Mouse (Mus musculus) left cerebral cortex, postnatal 14 days (tissue): ENCODE results near the gene Atp6v1g3. TPM values are rescaled to one million over a fixed set of nuclear protein-coding genes. Genes with fewer than 3 reads are reported as not detected.
A peak's percentile ranks its signal among the peaks of the same experiment; 100 is the strongest.

Experiments
- DNase-seq, 2 experiments: peaks; one replicate each; pipeline ENCODE4 v3.0.0; 2021 to 2022; ENCODE audit warnings: low spot score in 2 of 2, mixed read lengths in 1 of 2
- intact Hi-C: fragments of 180-260 bp; cut with DNase I; formaldehyde crosslinking; loops from one replicate; pipeline ENCODE4 v1.15.1; 2025
- total RNA-seq, 2 experiments: library from RNA; stranded (reverse); gene quantifications; 2 replicates each; pipeline ENCODE4 v1.2.3; 2021

Atp6v1g3 gene
- total RNA-seq, 2 experiments from 2014 or later = not detected

DNA sequence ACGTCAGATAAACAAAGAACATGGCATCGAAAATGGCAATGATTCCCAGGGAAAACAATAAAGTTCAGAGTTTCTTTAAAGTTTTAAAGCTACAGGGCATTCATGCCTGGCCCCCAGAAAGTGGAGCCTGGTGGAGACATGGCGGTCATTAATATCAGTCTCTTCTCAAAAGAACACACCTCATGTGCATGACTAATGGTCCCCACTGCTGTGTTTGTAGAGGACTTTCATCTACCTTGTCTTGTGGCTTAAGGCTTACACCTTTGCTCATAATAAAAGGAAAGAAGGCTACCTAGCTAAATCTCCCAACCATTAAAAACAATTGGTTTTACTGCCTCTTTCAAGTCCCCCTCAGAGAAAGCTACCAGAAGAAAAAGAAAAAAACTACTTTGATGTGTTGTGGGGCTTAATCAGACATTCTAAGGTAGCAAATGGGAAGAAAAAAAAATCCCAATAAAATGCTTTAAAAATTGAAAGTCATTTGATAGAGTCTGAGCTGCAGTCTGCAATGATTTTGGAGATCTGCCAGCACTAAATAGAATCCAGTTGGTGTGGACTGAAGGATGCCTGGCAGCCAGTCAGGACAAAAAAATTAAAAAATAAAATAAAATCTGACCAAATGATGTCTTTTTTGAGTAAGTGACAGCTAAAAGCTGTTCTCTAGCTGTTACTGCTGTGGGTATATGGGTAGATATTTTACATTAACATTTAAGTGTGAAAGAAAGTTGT is 9.0 kb downstream of the Atp6v1g3 start:
- intact Hi-C loops = no loop called here
- DNase-seq = no peak

DNA sequence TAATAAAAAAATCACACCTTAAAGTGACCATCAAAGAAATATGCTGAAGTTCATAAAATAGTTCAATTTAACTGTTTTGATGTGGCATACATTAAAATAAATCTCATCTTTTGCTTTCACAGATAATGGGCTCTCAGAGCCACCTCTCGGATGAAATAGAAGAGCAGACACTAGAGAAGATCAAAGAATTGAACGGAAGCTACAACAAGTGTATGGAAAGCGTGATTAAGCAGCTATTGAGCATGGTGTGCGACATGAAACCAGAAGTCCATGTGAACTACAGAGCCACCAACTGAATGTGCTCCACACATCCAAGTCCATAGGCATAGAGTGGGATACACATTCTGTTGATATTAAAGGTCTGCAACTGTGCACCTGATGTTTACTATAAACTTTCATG is 14.1 kb downstream of the Atp6v1g3 start:
- DNase-seq = no peak
- intact Hi-C loops = no loop called here

DNA sequence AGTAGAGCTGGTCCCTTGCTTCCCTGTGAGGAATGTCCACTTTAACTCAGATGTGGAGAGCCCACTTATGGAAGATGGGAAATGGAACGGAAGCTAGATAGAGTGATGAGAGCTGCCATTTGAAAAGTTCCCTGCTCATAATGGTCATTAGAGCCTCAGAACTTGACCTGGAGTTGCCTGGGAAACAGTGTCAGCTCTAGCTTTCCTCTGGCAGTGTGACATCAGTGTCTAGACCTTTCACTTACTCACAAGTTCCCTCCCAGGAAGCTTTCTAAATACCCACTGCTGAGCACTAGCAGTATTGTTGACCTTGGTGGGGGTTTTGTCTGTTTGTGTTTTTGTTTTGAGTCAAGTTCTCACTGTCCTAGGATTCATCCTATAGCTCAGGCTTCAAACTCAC is 15.2 kb downstream of the Atp6v1g3 start:
- intact Hi-C loops = no loop called here

DNA sequence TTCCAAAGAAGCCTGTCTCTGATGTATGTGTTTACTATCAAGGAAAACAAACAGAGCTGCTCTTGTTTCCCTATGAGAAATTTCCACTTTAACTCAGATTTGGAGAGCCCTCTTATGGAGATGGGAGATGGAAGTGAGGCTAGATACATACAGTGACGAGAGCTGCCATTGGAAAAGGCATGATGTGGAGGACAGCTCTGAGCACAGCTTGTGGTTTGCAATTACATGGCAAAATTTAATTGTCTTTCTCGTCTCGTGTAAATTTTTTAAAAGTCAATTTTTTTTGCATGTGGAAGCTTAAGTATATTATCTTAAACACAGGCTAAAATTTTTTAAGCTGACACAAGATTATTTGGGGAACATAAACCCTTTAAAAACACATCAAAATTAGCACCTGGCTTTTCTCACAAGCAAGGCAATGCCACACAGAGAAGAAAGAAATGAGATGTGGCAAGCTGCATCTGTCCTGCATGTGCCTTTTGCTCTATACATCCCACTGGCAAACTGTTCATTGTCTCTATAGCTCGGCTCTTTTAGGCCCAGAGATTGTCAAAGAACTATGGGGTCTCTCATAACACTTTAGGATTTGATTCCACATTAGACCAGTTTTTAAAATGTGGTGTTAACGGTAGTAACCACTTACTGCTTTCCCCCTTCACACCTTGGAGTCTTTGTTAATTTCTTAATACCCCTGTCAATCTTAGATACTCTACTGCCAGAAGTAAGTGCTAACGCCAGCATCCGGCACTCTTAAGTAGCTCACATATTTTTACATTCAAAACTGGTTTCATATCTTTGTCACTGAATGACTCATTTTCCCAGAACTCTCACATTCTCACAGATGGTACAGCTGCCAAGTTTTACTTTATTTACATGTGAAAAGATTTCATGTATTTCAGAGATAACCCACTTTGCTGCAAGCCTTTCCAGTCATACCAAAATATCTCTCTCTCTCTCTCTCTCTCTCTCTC is 16.2 kb downstream of the Atp6v1g3 start:
- peak; percentile 25 to 82 for DNase-seq
- intact Hi-C loops = loop anchor here (10.0 kb wide), 1 partner anchor 145 kb away; no protein-coding TSS in a partner anchor

More for the DNA sequence above, 15.2 kb downstream of the Atp6v1g3 start:
- DNase-seq = no peak

DNA sequence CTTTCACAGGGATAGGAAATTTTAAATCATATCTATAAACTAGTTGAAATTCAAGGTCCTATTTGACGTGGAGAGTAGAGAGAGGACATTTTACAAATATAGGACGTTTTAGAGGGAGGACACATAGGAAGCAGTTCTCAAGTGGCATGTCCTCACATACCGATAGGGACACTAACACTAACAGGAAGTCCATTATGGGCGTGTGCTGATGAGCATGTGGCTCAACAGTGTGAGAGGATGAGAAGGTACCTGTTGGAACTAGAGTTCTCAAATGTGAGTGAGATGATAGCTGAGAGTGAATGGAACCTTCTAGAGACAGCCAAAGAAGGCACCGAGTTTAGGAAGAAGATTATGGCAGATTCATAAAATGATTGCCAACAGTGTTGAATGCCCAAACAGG is 17.9 kb downstream of the Atp6v1g3 start:
- DNase-seq = no peak
- intact Hi-C loops = loop anchor here (10.0 kb wide), 1 partner anchor 147 kb away; no protein-coding TSS in a partner anchor

DNA sequence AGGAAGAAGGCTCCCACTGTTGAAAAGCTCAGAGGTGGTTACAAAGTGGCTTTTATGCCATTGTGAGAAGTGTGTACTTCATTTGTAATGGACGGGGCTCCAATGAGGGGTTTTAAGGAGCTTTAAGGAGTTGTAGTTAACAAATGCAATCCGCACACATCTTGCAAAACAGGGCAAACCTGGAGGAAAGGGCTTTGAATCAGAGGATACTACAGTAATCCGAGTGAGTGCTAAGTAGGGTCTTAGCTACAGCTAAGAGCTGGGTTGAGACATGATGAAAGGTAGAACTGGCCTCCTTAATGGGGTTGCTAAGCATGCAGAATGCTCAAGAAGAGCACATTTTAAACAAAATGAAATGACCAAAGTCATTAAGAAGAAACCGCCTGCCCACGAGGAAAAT is 20.9 kb downstream of the Atp6v1g3 start:
- intact Hi-C loops = loop anchor here (10.0 kb wide), 1 partner anchor 150 kb away; no protein-coding TSS in a partner anchor
- no peak for DNase-seq

DNA sequence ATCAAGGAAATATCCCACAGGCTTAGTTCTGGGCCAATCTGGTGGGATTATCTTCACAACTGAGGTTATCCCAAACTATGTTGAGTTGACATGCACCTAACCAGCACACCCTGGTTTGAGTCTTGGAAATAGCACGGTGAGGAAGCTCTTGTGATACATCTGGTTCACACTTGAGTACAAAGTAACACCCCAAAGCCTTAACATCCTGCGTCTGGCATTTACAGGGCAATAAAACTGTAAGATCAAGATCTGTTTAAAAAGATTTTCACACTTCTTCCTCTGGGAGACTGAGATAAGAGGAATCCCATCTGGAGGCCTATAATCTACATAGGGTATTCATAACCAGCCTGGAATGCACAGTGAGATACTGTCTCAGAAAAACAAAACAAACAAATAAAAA is 24.6 kb downstream of the Atp6v1g3 start:
- DNase-seq = no peak
- intact Hi-C loops = loop anchor here (10.0 kb wide), 1 partner anchor 153 kb away; no protein-coding TSS in a partner anchor

DNA sequence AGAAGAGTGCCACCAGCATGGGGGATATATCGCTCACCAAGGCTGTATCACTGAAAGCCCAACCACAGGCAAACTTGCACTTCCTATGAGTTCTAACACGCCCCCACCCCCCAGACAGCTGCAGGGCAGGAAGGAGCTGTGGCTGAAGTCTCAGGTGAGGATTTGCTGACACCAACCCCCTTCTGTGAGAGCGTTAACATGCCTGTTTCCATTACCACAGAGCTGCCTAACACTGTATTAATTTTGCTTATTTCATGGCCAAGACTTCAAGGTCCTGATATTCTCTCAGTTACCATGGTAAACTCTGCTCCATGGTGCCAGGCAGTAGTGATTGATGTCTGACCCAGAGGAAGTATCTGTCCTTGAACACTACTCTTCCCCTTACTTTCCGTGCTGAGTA is 26.0 kb downstream of the Atp6v1g3 start:
- intact Hi-C loops = loop anchor here (10.0 kb wide), 1 partner anchor 155 kb away; no protein-coding TSS in a partner anchor
- no peak for DNase-seq

DNA sequence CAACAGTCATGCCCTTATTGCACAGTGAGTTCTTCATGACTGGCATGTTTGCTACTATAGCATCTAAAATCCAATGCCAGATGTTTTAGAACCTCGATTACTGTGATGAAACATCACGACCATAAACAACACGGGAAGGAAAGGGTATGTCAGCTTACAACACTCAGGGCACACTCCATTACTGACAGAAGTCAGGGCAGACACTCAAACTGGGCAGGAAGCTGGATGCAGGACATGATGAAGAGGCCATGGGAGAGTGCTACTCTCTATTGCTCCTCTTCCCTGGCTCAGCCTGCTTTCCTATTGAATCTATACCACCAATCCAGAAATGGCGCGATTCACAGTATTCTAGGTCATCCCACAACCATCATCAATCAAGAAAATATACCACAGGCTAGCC is 28.4 kb downstream of the Atp6v1g3 start:
- intact Hi-C loops = no loop called here

DNA sequence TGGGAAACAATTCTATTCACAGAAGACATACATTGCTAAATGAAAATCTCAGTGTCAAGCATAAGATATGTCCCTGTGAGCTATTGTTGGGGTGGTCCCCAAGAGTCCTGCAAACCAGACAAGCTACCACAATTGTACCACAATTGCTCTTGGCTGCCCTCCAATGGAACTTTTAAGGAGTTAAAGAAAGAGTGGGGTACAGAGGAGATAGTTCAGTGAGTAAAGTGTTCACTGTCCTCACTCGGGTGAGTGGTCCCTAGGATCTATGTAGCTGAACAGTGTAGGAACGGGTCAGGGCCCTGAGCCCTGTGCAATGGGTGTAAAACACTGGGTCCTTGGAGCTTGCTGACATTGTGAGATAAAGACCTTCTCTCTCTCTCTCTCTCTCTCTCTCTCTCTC is 29.2 kb downstream of the Atp6v1g3 start:
- DNase-seq = no peak
- intact Hi-C loops = no loop called here

More for the DNA sequence above, 28.4 kb downstream of the Atp6v1g3 start:
- DNase-seq = no peak

DNA sequence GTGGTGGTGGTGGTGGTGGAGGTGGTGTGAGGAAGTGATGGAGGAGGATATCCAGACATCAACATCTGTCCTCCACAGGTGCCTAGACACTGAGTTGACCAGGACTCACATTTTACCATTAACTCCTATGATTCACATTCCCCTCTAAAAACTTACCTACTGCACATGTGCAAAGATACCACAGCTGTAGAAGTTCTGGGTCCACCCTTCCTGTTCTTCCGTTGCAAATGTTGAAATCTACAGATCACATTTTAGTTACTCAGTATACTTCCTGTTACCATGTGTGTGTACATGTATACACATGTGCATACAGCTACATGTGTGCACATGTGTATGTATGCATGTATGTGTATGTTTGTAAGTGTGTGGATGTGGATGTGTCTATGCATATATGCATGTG is 29.8 kb downstream of the Atp6v1g3 start:
- DNase-seq = no peak
- intact Hi-C loops = no loop called here

DNA sequence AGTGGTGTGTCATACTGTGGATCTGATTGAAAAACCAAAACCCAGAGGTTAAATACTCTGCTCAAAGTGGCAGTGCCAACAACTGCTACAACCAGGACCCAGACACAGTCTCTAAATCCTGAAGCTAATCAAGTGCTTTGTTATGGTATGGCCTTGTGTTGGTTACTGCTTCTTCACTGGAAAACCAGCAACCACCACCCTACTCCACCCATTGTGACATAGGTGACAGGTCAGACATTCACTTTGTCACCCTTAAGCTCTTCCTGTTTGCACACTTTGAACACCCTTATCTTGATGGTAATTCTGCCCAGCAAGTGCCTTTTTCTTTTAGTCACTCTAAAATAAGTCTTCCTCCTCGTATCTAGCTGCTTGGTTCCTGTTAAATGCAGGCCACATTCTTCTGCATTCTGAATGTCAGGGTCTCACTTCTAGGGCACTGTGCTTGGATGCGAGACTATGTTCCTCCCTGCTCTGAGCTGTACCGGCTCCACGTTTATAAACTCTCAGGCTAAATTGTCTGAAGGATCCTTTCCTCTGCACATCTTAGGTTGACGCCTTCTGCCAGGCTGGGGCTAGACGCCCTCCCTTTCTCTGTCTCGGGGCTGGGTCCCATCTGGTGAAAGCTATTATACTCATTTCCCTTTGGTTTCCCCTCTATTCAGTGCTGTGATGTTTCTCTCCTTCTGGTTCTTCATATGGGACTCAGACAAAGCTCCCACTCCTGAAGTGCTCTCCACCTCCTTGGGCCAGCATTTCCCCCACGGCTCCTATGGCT is 30.8 kb downstream of the Atp6v1g3 start:
- DNase-seq = no peak
- intact Hi-C loops = no loop called here

DNA sequence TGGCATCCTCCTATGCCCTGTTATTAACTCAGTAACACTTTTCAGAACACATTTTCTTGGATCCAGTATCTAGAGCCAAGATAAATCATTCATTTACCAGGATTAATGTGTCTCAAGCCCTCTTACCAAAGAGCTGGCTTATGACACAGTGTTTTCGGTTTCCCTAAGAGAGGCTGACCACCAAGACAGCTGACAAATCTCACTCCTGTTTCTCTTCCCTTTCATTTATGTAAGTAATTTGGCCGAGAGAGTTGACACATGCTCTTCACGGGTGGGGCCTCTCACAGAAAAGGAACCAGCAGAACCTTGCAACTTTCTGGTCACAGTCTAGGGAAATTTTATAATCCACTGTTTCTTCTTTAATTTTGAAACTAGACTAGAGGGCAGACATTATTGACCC is 49.1 kb downstream of the Atp6v1g3 start:
- DNase-seq = no peak
- intact Hi-C loops = no loop called here

DNA sequence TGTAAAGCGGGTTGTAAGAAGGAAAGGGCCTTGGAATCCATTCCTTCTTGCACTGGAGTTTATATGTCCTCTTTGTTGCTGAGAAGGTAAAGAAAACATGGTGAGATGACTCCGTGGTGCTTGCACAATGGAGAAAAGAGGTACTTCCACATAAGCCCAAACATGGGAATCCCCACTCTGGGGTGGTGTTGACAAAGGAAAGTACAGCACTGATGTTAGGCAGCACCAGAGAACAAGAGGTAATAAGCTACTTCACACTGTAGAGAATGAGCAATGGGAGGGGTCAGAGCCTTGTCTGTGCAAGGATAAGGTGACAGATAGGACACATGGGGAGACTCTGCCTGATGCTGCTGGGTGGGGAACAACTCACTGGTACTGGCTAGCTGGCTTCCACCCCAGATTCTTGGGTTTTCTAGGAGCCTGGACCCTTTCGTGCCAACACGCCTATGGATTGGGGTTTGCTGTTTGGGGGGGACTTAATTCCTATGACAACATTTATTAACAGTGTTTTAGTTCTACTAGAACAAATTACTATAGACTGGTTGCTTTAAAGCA is 49.6 kb downstream of the Atp6v1g3 start:
- DNase-seq = no peak
- intact Hi-C loops = no loop called here

DNA sequence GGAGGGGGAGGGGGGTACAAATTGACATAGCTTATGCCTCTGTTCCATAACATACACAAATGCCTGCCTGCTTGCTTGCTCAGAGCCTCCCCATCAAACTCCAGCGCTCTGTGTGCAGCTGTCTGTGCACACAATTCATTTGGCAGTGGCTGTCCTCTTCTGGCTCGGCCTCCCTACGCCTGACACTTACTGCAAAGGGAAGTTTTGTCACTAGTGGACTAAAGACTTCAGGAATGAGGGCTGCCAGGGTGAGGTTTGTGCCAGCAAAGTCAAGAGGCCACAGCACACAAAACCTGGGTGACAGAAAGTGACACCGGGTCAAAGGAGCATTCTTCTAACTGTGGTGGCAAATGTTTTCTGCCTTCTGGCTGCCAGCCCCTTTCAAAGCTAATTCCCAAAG is 52.6 kb downstream of the Atp6v1g3 start:
- no peak for DNase-seq
- intact Hi-C loops = loop anchor here (2.0 to 5.0 kb wide), 4 partner anchors 195 to 831 kb away; no protein-coding TSS in a partner anchor

DNA sequence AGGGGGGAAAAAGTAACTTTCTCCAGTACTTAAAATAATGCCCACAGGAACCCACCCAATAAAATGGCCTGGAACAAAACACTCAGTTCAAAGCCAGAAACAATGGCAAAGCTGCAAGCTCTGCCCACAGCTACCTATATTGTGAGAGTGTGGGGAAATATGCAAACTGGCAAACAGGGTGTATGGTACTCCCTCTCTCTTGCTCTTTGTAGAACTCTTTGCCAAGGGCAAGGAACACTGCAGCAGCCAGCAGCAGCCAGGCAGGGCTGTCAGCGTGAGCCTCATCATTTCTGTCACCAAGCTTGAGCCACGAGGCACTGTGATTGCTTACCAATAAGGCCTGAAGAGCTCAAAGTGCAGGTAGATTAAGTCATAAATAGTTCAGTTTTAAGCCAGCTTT is 53.0 kb downstream of the Atp6v1g3 start:
- intact Hi-C loops = loop anchor here (2.0 to 5.0 kb wide), 4 partner anchors 196 to 831 kb away; no protein-coding TSS in a partner anchor
- no peak for DNase-seq

DNA sequence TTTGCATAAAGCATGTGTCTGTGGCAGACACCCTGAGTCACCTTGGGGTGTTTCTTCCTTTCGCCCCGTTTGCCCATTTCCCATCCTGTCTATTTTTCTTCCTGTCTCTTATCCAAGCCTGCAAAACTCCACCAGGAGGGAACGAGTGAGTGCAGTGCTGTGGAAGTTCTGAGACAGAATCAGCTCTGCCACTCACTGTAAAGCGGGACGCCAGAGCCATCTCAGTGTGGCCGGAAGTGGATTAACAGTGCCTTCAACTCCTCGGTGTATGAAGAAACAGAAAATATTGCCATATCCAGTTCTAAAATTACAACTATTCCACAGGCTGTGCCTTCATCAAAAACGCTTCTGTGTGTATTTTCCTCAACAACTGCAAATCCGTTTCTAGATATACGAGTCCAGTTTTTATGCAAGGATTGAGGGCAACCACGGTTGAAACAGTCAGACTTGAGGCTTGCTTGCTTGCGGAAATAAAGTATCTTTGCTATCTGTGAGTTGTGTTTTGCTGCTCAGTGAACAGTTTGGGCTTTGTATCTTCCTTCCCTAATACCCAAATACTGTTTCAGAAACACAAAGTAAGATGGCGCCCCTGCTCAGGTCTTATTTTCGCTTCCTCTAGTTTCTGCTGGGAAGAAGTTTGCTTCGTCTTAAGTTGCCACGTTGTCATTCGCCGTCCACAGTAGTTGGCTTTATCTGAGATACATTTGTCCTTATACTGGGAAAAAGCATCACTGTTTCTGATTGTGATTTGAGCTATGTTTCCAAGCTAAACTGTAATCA is 54.1 kb downstream of the Atp6v1g3 start:
- no peak for DNase-seq
- intact Hi-C loops = loop anchor here (2.0 to 5.0 kb wide), 4 partner anchors 197 to 830 kb away; no protein-coding TSS in a partner anchor

DNA sequence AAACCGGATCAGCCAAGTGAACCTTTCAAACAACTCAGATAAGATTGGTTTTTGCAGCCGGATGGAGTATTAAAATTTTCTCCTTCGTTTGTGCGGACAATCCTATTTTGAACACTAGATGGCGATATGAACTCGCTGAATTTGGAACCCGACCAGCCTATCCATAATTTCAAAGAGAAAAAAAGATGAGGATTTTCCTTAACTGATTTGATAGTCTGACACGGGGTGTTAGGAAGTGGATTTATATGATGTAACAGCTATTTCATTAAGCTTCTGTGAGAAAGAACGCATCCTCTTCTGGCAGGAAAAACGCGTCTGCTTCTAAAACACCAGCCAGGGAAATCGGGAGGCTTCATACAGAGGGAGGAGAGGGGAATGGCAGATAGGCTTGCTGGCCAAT is 54.8 kb downstream of the Atp6v1g3 start:
- intact Hi-C loops = loop anchor here (5.0 kb wide), 3 partner anchors 374 to 829 kb away; no protein-coding TSS in a partner anchor
- DNase-seq = peak; percentile 55 to 65
